Mouse (Mus musculus) myocyte (in vitro differentiated cells): ENCODE measurements around the gene Gm11562.

Experiments
- CEBPB ChIP-seq: IDR thresholded peaks from 2 replicates; pipeline ENCODE4 v1.6.1; 2011; ENCODE audit warnings: mild to moderate bottlenecking, moderate library complexity; ENCODE audit not compliant: poor library complexity, insufficient read depth, severe bottlenecking
- MYOD1 ChIP-seq, 3 experiments: IDR thresholded peaks; one replicate each; pipeline ENCODE4 v1.6.1; 2011; ENCODE audit warnings: control low read depth in 2 of 3, low read depth in 2 of 3, mild to moderate bottlenecking in 2 of 3, moderate library complexity in 1 of 3; ENCODE audit not compliant: insufficient read length in 2 of 3, control insufficient read depth in 1 of 3
- MYOG ChIP-seq, 3 experiments: IDR thresholded peaks; one replicate each; pipeline ENCODE4 v1.6.1; 2011; ENCODE audit warnings: control low read depth in 2 of 3, low read depth in 2 of 3, mild to moderate bottlenecking in 2 of 3; ENCODE audit not compliant: insufficient read length in 2 of 3, control insufficient read depth in 1 of 3, insufficient read depth in 1 of 3
- POLR2A ChIP-seq: IDR thresholded peaks from one replicate; pipeline ENCODE4 v1.6.1; 2011; ENCODE audit warnings: low read depth, mild to moderate bottlenecking, control low read depth, moderate library complexity; ENCODE audit not compliant: insufficient read length
- TCF12 ChIP-seq: IDR thresholded peaks from one replicate; pipeline ENCODE4 v1.6.1; 2011; ENCODE audit warnings: mild to moderate bottlenecking, control low read depth; ENCODE audit not compliant: poor library complexity, insufficient read depth, severe bottlenecking
- USF1 ChIP-seq: IDR thresholded peaks from one replicate; pipeline ENCODE4 v1.6.1; 2011; ENCODE audit warnings: low read depth, mild to moderate bottlenecking, control low read depth, moderate library complexity

- TF ChIP-seq POLR2A = no peak
- no peak for TF ChIP-seq TCF12
- no peak for TF ChIP-seq USF1
- no peak for TF ChIP-seq MYOG (IDR thresholded peaks at IDR 0.05; ENCODE audit: control insufficient read depth in 1 of 3, insufficient read depth in 1 of 3, insufficient read length in 2 of 3, low read depth in 2 of 3)
- TF ChIP-seq MYOD1 (IDR thresholded peaks at IDR 0.05; ENCODE audit: control insufficient read depth in 1 of 3, insufficient read length in 2 of 3, low read depth in 2 of 3) = no peak
- TF ChIP-seq CEBPB = no peak
Observed at GRCm38 (mm10) chr11:99665860-99666259, 45.6 kb upstream of the Gm11562 start, which contains the start of gene Krtap4-6.
